Mouse (Mus musculus) adrenal gland, postnatal 25 days (tissue): ENCODE data around the gene Gm11127. TPM values are rescaled to one million over a fixed set of nuclear protein-coding genes. Genes with fewer than 3 reads are reported as not detected.
"Not testable (repeated sequence)": the region's sequence is repeated elsewhere in the genome, so short reads cannot be mapped to it uniquely, and the experiment has no call there.

Experiments
- DNase-seq: peaks from one replicate; pipeline ENCODE4 v3.0.0; 2021; ENCODE audit warnings: mixed read lengths
- long read RNA-seq: library from polyadenylated mRNA; stranded (forward); transcript quantifications from one replicate; pipeline ENCODE4 v2.0.0, GENCODE M21; 2021
- total RNA-seq: library from RNA; stranded (reverse); gene quantifications from 2 replicates; pipeline ENCODE4 v1.2.3, GENCODE M21; 2021

The Gm11127 gene
- 1.6 and 2.2 TPM in 2 replicates for total RNA-seq
- long read RNA-seq: 0 reads

DNA sequence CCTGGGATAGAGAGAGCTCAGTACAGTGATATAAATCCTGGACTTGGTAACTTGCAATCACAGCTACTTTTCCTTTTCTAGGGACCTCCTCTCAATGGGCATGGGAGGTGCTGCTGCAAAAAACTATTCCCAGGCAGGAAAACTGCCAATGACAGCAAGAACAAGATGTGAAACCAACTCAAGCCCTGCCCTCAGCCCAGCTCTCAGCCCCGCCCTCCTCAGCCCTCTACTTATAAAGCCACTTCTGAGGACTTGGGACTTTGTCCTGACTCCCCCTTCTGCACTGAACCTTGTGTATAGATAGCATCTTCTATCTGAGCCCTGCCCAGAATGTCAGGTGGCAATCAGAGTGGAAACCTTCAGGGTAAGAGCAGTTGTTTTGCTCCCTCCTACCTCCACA lies at the start of gene Gm11127:
Gene Gm11127, minus strand, starts transcription at position 10 of the 400 bp plus-strand sequence.
- not testable (repeated sequence) for DNase-seq

DNA sequence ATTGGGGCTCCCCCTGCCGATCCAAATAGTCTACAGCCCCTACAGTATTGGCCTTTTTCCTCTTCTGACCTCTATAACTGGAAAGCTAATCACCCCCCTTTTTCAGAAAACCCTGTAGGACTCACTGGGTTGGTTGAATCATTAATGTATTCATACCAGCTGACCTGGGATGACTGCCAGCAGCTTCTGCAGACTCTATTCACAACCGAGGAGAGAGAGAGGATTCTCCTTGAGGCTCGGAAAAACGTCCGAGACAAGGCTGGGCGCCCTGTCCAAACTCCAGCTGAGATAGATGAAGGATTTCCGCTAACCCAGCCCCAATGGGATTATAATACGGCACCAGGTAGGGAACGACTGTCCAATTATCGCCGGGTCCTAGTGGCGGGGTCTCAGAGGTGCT lies 43.9 kb upstream of the Gm11127 start:
- not testable (repeated sequence) for DNase-seq

DNA sequence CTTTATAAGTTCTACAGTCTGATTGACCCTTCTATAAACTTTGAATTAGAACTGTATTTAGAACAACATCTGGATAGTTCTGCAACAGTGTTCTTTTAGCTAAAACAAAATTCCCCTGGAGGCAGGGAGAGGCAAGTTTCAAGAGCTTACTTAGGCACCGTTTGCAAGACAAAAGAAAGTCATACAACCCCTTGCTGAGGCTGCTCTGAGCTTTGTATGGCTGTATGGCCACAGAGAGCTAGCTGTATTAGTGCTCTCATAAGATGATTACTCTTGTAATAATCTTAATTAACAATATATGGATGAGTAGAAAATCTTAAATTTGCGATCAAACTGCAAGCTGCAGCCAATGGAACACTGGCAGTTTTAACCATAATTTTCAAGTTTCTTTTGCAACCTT lies 41.4 kb upstream of the Gm11127 start:
- not testable (repeated sequence) for DNase-seq

DNA sequence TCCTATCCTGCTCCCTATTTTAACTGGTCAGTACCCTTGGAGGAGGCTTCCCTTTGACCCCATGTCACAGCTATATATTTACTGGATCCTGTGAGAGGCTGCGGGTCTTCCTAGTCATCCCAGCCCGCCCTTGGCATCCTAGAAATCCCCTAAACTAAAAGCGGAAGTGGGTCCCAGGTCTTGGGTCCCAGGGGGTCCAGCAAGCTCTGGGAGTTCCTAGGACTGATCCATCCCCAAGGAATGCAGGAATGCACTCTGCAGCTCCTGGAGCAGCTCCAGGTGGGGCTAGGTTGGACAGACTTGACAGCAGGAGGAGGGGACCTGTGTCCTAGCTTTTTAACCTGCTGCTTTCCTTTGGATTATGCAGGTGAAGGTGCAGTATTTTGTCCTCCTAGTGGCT lies 35.8 kb upstream of the Gm11127 start:
- no peak for DNase-seq

DNA sequence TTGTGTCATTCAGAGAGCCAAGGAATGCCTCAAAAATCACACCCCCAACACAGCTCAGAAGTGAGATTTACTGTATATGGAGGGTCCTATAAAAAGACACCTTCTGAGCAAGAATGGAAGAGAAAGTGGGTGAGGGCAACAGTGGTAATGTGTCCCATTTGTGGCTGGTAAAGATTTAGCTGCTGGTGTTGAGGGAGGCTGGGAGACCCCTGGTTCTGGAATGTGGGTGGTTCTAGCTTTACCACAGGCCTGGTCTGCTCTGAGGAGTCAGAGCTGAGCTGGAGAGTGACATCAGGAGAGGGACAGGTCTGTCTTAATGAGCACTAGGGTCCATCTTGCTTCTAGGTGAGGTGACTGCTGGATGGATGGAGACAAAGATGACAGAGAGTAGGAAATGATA lies 34.3 kb upstream of the Gm11127 start:
- DNase-seq: not testable (repeated sequence)

DNA sequence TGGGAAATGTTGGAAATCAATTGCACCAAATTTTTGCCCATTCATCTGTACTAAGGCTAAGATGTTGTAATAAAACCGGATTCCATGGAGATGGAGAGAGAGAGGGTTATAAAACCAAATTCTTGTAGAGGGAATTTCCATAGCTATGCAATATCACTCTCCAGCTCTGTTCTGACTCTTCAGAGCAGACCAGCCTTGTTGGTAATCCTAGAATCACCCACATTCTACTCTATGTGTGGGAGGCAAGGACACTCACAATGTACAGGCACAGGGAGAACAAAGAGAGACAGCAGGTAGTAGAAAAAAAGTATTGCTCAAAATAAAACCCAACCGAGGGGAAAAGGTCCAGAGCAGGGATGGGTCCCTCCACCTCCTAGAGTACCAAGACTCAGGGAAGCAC lies 33.8 kb upstream of the Gm11127 start:
- DNase-seq: not testable (repeated sequence)

DNA sequence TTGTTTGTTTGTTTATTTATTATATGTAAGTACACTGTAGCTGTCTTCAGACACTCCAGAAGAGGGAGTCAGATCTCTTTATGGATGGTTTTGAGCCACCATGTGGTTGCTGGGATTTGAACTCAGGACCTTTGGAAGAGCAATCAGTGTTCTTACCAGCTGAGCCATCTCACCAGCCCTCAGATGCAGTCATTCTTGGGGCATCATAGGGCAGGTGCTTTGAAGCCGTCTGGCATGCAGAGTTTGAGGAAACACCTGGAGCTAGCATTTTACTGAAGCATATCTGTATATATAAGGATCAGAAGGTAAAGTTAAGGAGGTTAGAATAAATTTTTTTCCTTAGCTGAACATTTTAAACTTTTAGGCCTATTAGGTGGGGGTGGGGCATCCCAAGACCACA lies 27.8 kb upstream of the Gm11127 start:
- DNase-seq: not testable (repeated sequence)

DNA sequence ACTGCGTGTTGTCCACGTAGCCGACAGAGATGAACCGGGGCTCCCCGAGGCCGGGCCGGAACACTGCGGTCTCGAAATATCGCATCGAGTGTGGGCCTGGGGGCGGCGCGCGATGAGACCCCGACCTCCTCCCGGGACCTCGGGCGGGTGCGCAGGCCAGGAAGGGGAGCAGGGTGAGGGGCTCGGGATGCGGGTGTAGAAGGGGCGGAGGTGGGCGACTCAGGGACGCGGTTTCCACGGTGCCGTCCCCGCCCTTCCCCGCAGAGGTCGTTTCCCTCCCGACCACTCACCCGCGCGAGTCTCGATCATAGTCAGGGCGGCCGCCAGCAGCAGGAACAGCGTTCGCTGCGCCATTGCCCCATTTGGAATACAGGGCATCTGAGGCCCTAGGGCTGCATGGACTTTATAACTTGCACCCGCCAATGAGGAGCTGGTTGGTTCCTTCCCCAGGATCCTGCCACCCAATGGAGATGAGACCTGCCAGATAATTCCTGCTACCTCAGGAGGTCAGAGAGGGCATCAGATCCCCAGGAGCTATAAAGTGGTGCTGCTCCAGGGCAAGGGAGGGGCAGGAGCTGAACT lies 25.8 kb upstream of the Gm11127 start:
- DNase-seq: no peak

DNA sequence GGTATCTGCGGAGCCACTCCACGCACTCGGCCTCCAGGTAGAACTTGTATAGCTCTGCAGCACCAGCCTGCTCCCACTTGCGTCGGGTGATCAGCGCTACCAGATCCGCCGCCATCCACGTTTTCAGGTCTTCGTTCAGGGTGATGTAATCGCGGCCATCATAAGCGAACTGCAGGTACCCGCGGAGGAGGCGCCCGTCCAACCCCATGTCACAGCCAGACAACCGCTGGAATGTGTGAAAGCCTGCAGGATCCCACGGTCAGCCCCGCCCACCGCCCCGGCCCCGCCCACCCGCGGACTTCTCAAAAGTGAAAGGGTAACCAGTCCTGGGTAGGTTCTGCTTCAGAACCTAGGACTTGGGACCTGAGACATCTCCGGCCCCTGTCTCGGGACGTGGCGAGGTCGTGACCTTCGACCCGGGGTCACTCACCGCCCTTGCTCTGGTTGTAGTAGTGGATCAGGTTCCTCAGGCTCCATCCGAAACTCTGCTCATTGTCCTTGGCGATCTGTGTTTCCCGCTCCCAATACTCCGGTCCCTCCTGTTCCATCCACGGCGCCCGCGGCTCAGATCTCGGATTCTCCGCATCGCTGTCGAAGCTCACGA lies 25.2 kb upstream of the Gm11127 start:
- peak; percentile 26 for DNase-seq

DNA sequence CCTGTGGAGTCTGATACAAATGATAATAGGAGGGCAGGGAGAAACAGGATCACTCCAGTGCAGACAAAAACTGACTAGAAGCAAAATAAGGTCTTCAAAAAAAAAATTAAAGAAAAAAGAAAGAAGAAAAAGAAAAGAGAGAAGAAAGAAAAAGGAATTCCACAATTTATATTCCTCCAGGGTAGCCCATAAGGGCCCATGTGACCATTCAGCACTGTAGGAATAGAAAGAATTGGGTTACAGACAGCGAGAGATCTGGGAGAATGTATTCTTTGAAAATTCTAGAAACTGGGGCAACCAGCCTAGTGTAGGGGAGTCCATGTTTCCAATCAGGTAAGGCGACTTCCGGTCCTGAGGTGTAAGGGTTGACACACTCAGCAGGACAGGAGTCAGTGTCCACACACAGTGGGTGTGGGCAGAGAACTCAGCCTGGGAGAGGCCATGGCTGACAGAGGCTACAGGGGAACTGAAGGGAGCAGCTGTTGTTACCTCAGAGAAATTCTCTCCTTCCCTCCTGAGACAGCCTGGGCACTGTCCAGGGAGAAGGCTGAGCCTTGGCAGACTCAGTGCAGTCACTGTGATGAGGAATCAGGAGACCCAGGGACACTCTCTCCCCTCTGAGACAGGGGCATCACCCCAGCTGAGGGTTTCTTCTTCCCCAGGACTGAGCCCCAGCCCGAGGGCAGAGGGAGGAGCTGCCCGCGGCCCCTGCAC lies 24.5 kb upstream of the Gm11127 start:
- DNase-seq: not testable (repeated sequence)

DNA sequence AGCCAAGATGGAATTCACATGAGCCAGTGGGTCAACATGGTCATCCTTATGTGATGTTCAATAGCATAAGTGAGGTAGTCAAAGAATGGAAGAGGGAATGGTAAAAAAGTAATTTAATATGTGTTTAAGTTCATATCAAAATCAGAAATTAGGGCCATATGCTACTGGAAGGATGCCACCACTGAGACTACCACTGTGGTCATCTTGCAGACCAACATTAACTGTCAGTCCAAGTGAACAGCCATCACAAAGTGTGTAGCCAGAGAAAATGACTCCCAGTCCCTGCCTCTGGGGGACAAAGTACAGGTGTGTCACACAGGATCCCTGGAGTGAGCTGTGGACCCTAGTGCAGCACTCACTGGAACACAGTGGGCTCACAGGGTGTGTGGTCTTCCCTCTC lies 23.7 kb upstream of the Gm11127 start:
- not testable (repeated sequence) for DNase-seq

DNA sequence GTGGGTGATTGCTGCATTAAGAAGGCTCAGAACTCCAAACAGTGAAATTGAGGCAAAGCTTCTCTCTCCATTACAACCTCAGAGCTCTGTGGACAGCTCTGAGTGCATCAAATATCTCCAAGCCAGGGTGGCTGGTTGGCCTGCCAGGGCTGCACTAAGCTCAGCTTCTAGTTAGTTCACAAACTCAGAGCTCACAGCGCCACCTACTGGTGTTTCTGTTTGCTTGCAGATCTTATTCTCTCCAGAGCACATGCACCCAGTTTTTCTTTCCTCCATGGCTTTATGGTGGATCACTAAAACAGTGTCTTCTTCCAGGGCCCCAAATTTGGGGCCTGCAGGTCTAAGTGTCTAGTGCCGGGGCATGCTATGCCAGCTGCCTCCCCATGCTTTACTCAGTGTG lies 2.7 kb upstream of the Gm11127 start:
- DNase-seq: peak; percentile 90

DNA sequence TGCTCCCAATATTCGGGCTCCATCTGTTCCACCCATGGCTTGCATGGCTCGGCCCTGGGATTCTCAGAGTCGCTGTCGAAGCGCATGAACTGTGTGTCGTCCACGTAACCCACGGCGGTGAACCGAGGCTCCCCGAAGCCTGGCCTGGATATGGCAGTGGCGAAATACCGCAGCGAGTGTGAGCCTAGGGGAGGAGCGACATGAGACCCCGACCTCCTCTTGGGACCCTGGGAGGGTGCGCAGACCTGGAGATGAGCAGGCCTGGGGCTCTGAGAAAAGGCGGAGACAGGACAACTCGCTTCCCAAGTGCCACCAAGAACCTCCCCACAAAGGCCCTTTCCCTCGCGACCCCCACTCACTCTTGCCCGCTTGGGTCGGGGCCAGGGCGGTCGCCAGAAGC lies 244 bp downstream of the Gm11127 start:
- DNase-seq: not testable (repeated sequence)

DNA sequence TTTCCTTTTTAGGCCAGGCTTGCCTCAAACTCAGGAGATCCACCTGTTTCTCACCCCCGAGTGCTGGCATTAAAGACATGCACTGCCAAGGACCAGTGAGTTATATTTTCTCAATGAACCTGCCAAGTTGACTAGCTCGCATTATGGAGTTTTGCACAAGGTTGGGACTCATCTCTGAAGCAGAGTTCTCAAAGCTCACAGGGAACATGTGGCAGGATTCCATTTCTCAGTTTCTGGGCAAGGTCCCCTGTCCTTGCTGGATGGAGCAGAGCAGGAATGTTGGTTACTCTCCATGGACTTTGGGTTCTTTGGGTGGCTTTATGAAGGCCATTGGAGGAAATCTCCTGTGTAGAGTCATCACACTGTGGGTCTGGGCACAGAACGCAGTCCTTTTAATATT lies 14.9 kb downstream of the Gm11127 start:
- DNase-seq: no peak

DNA sequence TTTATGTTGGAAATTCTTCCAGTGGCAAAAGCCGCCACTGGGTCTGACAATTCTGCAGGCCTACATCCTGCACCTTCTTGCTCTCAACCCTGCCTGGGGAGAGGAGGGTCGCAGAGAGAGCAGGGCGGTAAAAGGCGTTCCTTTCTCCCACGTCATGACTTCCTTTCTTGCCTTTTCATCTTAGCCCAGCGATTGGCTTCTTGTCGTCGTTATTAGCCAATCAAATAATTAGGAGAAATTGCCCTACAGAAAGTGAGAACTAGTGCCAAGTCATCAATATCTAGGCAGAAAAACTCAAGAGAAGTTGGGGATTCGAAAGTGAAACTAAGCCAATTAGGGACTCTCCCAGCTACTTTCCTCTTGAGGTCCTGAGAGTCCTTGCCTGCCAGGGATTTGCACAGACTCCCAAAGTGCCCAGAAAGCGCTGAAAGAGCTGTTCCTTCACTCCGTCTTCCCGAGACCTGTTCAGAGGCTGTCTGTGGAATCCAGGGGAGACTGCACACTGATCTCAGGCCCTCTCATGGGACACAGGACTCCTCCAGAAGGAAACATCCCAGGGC lies 15.5 kb downstream of the Gm11127 start, which contains the start of the genes H2-T22 and Gm6034:
Gene H2-T22, minus strand, starts transcription at position 138 of the 560 bp plus-strand sequence.
Gene Gm6034, plus strand, starts transcription at position 352 of the 560 bp plus-strand sequence.
- peak; percentile 56 for DNase-seq

DNA sequence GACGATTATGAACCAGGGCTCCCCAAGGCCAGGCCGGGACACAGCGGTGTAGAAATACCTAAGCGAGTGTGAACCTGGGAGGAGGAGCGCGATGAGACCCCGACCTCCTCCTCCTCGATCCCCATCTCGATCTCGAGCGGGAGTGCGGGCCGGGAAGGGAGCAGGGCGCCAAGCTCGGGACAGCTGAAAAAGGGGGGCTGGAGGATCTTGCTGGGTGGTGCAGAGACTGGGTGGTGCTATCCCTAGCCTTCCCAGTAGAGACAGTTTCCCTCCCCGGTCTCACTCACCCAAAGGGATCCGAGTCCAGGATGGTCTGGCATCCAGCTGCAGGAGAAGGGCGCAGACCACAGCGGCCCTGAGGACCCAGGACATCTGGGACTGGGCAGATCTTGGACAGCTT lies 16.1 kb downstream of the Gm11127 start:
- not testable (repeated sequence) for DNase-seq

DNA sequence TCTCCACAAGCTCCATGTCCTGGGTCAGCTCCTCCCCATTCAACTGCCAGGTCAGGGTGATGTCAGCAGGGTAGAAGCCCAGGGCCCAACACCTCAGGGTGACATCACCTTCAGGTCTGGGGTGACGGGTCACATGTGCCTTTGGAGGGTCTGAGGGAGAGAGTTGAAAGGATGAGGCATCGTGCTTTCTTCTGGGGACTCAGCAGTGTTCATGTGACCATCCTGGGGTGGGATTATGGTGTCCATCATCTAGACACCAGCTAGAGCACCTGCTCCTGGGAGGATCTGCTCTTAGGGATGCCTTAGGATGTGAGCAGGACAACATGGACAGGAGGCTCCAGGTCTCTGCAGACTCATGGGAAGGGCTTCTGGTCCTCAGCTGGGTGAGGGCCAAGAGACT lies 17.6 kb downstream of the Gm11127 start:
- DNase-seq: not testable (repeated sequence)

DNA sequence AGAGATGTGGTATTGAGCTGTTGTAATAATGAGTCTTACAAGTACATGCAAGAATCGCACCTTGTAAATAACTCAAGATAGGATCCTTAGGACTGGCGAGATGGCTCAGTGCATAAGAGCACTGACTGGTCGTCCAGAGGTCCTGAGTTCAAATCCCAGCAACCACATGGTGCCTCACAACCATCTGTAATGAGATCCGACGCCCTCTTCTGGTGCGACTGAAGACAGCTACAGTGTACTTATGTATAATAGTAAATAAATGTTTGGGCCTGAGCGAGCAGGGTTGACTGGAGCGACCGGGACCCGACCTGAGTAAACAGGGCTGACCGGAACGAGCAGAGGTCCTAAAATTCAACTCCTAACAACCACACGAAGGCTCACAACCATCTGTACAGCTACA lies 22.0 kb downstream of the Gm11127 start:
- DNase-seq: not testable (repeated sequence)

DNA sequence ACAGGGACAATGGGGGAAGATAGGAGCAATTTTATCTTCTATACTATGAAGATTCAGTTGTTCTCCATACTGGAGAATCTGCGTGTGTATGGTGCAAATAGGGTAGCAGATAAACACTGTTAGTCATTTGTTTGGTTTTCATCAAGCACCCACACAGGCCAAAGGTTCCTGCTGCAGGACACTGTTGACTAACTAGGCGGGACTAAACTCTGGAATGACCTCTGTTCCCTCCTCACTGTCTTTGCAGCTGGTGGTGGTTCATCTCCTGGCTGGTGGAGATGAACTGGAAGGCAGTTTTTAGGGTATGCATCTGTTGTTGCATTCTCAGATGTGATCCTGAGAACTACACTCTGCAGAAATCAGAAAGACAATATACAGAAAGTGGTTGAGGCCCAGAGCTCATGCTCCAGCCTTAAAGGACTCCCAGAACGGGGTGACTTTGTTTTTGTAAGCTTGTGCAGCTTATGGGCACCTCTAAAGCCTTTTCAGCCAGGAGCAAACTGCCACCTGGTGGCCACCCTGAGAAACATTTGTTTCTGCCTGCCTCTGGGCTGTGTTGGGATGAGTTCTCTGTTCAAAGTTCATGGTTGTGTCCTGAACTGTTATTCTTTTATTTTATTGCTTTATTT lies 23.0 kb downstream of the Gm11127 start:
- DNase-seq: peak; percentile 72

DNA sequence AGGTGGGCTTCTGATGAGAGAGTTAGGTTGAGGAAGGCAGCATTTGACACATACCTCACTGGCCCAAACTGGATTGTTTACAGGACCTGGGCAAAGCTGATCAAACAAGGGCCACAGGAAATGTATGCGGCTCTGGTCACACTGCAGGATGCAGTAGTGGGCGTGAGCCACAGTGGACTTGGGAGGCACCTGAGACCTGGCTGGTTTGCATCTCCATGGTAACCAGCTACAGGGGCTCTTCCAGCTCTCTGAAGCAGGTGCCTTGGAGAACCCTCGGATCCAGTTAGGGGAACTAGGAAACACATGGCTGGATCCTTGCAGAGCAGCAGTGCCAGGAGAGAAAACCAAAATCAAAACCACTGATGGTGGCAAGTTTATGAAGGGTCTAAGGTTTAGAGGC lies 23.6 kb downstream of the Gm11127 start:
- DNase-seq: not testable (repeated sequence)

DNA sequence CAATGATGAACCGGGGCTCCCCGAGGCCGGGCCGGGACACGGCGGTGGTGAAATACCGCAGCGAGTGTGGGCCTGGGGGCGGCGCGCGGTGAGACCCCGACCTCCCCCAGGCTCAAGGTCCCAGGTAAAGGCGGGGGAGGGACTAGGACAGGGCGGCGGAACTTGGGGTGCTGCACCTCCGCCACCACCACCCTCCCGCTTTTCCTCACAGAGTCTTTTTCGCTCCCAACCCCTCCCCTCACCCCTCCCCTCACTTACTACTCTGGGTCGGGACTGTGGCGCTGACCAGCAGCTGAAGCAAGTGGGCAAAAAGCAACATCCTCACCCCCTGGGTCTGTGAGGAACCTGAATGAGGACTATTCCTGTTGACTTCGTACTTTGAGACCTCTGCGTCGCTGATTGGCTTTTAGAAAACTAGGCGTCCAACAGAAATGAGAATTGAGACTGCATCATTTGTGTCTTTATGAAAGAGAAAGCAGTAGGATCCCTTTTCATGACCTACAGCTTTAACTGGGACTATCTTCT lies 25.8 kb downstream of the Gm11127 start, which contains the start of gene H2-T23:
Gene H2-T23, minus strand, starts transcription at position 505 of the 525 bp plus-strand sequence.
- peak; percentile 46 for DNase-seq
